Mouse (Mus musculus): Measurements from ENCODE around the gene Pxk. TPM values are rescaled to one million over a fixed set of nuclear protein-coding genes. Genes with fewer than 3 reads are reported as not detected.
A peak's percentile ranks its signal among the peaks of the same experiment; 100 is the strongest.
"Not testable (repeated sequence)": the region's sequence is repeated elsewhere in the genome, so short reads cannot be mapped to it uniquely, and the experiment has no call there.

Gene Pxk
- total RNA-seq, 2 experiments from 2014 or later = 27.4 to 29.6 TPM

GRCm38 (mm10) chr14:8132789-8133188 lies 34.8 kb downstream of the Pxk start:
- intact Hi-C loops (cut with DNase I) = no loop called here
- DNase-seq (ENCODE audit: extremely low spot score in 1 of 2, low spot score in 2 of 2) = no peak

DNA sequence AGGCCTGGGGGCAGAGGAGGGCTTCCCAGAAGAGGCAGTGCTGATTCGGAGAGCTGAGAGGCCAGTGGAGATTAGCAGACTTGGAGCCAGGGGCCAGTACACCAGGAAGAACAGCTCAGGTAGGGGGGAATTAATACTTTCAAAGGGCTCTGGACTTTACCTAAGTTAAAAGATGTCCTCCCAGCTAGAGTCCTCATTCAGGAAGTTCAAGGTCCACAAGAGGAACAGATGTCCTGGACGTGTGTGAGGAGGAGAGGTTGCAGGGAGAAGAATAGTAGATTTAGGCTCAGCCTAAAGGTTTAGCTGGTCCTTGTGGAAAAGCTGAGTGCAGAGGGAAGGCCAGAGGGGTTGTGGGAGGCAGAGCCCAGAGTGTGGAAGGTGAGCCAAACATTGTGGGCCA lies 36.2 kb downstream of the Pxk start:
- no peak for DNase-seq (ENCODE audit: extremely low spot score in 1 of 2, low spot score in 2 of 2)
- intact Hi-C loops (cut with DNase I) = no loop called here

DNA sequence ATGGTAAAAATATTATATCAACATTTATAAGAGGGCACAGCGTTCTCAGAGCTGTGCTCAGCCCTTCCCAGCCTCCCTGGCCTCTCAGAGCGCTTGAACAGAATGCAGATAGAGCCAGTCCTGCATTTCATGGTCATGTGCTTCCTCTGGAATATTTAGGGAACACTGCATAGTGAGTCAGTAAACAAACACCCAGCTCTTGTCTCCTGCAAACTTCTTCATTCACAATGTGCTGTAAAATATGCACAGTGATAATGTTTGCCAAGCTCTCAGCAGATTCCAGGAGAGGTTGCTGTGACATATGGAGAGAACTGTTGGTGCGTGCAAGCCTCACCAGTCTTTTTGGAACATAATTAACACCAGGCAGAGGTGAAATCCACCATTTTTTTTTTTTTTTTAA lies 37.1 kb downstream of the Pxk start:
- intact Hi-C loops (cut with DNase I) = no loop called here
- DNase-seq (ENCODE audit: extremely low spot score in 1 of 2, low spot score in 2 of 2) = peak in 1 of 2 experiments; percentile 46

GRCm38 (mm10) chr14:8139724-8140710 lies 42.0 kb downstream of the Pxk start:
- intact Hi-C loops (cut with DNase I) = no loop called here
- no peak for DNase-seq (ENCODE audit: extremely low spot score in 1 of 2, low spot score in 2 of 2)

DNA sequence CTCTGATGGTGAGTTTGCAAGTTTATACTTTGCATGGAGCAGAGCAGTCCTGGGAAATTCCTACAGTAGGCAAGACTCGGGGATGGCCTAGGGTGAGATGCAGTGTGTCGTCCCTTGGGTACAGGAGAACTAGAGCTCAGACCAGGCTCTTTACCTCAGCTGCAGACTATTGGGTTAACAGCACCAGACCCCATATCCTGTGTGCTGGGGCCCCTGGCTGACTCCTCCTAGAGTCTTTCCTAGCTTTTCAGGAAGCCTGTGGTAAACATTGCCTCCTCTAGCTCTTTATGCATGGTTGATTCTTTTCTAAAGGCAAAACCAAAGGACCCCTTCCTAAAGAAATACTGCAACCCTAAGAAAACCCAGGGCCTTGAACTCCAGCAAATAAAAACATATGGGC lies 43.1 kb downstream of the Pxk start:
- intact Hi-C loops (cut with DNase I) = no loop called here
- no peak for DNase-seq (ENCODE audit: extremely low spot score in 1 of 2, low spot score in 2 of 2)

- DNase-seq (ENCODE audit: extremely low spot score in 1 of 2, low spot score in 2 of 2) = no peak
- intact Hi-C loops (cut with DNase I) = no loop called here
Observed at GRCm38 (mm10) chr14:8145594-8146558, 47.9 kb downstream of the Pxk start.

DNA sequence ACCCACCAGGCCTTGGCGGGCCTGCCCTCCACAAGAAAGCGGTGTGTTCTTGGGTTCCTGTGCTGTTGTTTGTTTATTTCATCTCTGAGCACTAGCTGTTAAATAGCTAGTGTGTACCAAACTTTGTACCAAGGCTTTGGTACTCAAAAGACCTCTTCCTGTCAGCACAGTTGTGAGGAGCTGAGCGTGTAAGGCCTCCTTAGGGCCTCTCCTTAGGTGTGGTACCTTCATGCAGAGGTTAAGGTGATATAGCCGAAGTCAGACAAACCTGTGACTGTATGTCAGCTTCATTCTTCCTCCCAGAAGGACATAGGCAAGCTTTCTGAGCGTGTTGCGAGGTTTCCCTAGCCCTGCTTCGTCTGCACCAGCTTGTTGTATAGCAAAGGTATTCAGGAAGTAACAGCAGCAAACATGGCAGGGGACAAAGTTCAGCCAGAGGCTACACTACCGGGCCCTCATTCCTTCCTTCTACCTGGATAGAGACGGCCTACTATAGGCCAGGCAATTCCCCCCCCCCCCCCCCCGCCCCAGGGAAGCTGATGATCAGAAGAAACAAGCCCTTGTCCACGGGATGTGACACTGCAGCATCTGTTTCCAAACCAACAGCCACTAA lies 48.7 kb downstream of the Pxk start:
- intact Hi-C loops (cut with DNase I) = no loop called here
- no peak for DNase-seq (ENCODE audit: extremely low spot score in 1 of 2, low spot score in 2 of 2)

DNA sequence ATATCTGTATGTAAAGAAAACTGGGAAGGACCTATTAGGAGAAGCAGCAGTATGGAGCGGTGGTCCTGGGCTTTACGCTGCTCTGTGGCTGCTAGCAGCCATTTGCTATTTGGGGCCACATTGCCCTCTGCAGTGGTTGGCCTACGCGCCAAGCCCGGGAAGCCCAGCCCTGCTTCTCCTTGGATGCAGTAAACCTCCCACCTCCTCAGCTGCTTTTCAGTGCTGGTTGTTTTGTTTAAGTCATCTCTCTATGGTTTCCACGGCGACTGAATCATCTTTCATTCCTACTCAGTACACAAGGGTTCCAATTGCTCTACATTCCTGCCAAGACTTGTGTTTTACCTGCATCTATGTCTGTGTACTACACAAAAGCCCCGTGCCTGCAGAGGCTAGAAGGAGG lies 50.8 kb downstream of the Pxk start:
- peak in 1 of 2 experiments; percentile 32 for DNase-seq (ENCODE audit: extremely low spot score in 1 of 2, low spot score in 2 of 2)
- intact Hi-C loops (cut with DNase I) = no loop called here

DNA sequence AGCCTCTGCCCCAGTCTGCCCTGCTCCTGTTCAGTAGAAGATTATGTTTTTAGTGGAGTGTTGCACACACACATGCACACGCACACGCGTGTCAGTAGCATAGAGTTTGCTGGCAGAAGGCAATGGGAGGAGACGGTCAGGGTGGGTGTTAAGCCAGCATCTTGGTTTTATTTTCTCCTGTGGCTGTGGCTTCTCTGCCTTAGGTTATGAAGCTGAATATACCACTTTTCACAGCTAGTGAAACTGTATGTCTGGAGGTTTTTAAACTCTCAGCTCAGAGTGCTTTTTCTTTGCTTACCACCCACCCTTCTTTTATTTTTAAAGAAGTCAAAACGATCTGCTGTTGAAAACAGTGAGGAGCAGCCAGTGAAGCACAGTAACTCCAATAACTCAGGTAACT lies 53.7 kb downstream of the Pxk start:
- DNase-seq (ENCODE audit: extremely low spot score in 1 of 2, low spot score in 2 of 2) = no peak
- intact Hi-C loops (cut with DNase I) = no loop called here

DNA sequence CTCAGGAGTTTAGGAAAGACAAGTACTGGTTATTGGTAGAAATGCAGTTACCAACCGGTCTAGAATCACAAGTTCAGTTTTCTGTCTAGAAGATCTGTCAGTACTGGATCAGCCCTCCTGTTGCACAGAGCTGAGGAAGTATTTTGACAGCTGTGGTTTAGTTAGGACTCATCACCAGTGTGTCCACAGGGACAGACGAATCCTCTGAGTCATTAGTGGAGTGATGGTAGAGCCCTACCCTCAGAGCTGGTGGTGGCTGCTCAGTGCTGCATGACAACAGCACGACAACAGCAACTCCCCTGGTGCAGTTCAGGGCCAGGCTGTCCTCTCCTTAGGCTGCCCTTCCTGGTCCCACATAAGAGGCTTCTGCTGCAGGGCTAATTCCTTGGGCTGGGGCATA lies 56.1 kb downstream of the Pxk start:
- intact Hi-C loops (cut with DNase I) = no loop called here
- no peak for DNase-seq (ENCODE audit: extremely low spot score in 1 of 2, low spot score in 2 of 2)

DNA sequence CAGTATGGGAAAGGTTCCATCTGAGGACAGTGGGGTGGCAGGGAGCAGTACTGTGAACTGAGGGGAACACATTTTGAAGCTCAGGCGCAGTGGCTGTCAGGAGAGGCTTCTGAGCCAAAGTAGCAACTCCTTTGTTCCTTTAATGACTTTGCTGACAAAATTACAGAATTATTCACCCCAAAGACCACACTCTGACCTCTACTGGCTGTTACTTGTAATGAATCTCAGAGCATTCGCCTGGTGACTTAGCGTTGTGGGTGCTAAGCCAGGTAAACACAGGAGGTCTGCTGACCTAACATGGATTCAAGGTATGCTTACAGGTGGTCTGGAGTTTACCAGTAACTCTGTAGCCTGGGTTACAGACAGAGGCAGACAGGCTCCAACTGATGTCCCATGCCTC lies 58.9 kb downstream of the Pxk start:
- no peak for DNase-seq (ENCODE audit: extremely low spot score in 1 of 2, low spot score in 2 of 2)
- intact Hi-C loops (cut with DNase I) = loop anchor here (5.0 kb wide), 1 partner anchor 60 kb away; the partner anchor contains the start of gene Pxk

DNA sequence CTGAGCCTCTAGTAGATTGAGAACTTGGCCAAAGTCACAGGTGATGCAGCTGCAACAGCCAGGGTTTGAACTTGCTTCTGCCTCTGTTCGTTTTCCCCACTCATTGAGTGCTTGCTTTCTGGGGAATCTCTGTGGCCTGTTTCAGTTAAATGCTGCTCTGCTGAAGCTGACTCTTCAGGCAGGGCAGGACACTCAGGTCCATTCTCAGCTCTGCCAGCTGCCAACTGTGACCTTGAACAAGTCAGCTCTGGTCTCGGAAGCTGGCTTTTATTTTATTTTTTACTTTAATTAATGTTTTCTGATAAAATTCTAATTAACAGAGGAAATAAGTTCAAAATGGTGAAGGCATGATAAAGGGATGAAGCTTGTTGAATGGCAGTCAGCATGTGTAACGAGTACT lies 60.7 kb downstream of the Pxk start:
- no peak for DNase-seq (ENCODE audit: extremely low spot score in 1 of 2, low spot score in 2 of 2)
- intact Hi-C loops (cut with DNase I) = loop anchor here (5.0 kb wide), 1 partner anchor 61 kb away; the partner anchor contains the start of gene Pxk

- no peak for DNase-seq (ENCODE audit: extremely low spot score in 1 of 2, low spot score in 2 of 2)
- intact Hi-C loops (cut with DNase I) = loop anchor here (5.0 kb wide), 1 partner anchor 62 kb away; the partner anchor contains the start of gene Pxk
Observed at GRCm38 (mm10) chr14:8159141-8159540, 61.1 kb downstream of the Pxk start.

DNA sequence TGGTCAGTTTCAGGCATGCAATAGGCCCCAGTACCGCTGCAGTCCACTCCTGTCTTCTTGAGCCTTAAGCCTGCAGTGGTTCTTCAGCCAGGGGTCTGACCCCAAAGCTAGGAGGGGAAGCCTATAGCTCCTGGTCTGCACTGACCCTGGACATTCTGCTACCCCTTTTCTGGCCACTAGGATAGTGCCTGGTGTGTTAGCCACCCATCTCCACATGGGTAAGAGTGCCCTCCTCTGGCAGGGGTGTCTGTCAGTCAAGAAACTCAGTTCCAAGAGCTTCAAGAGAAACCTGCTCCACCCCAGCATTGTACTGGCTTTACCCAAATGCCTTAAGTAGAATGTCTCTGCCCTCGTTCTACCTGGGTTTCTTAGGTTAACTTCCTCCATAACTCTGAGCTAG lies 63.8 kb downstream of the Pxk start:
- intact Hi-C loops (cut with DNase I) = no loop called here
- DNase-seq (ENCODE audit: extremely low spot score in 1 of 2, low spot score in 2 of 2) = peak in 1 of 2 experiments; percentile 63

- intact Hi-C loops (cut with DNase I) = no loop called here
- no peak for DNase-seq (ENCODE audit: extremely low spot score in 1 of 2, low spot score in 2 of 2)
Observed at GRCm38 (mm10) chr14:8164463-8164862, 66.5 kb downstream of the Pxk start.

- intact Hi-C loops (cut with DNase I) = loop anchor here (5.0 kb wide), 2 partner anchors 45 to 210 kb away; no protein-coding TSS in a partner anchor
- DNase-seq (ENCODE audit: extremely low spot score in 1 of 2, low spot score in 2 of 2) = peak; percentile 99 to 100
Observed at GRCm38 (mm10) chr14:8172507-8173410, 74.7 kb downstream of the Pxk start, which contains the start of gene Pdhb. Gene Pdhb (minus strand): TSS chr14:8173025.

- intact Hi-C loops (cut with DNase I) = loop anchor here (5.0 kb wide), 2 partner anchors 44 to 211 kb away; no protein-coding TSS in a partner anchor
- not testable (repeated sequence) for DNase-seq (ENCODE audit: extremely low spot score in 1 of 2, low spot score in 2 of 2)
Observed at GRCm38 (mm10) chr14:8173542-8174250, 75.7 kb downstream of the Pxk start.
